Mouse (Mus musculus) heart, postnatal 0 days (tissue): ENCODE results near the gene Wnk1. TPM values are rescaled to one million over a fixed set of nuclear protein-coding genes. Genes with fewer than 3 reads are reported as not detected.
A peak's percentile ranks its signal among the peaks of the same experiment; 100 is the strongest.

Experiments
- ATAC-seq: fragments of 200-750 bp; cut with Nextera tagmentation; 2 replicates; pipeline ENCODE4 v1.8.0; 2017; ENCODE audit warnings: low read depth, moderate number of reproducible peaks, moderate library complexity; ENCODE audit not compliant: insufficient read depth
- DNase-seq: peaks from one replicate; pipeline ENCODE4 v3.0.0-alpha.2; 2016; ENCODE audit warnings: low spot score
- H3K27ac ChIP-seq: fragments of 300-500 bp; sonication (generic); 2 replicates; pipeline ENCODE4 v1.5.1; 2014; ENCODE audit warnings: low read depth, mild to moderate bottlenecking
- H3K27me3 ChIP-seq: fragments of 300-500 bp; sonication (generic); 2 replicates; pipeline ENCODE4 v1.6.1; 2014; ENCODE audit warnings: low read length, mixed read lengths; ENCODE audit not compliant: control insufficient read depth, insufficient read depth
- H3K36me3 ChIP-seq: fragments of 300-500 bp; sonication (generic); replicated peaks from 2 replicates; pipeline ENCODE4 v1.6.1; 2014; ENCODE audit warnings: low read length, mixed read lengths; ENCODE audit not compliant: control insufficient read depth, insufficient read depth
- H3K4me1 ChIP-seq: fragments of 300-500 bp; sonication (generic); 2 replicates; pipeline ENCODE4 v1.6.1; 2014; ENCODE audit warnings: antibody characterized with exemption; ENCODE audit not compliant: control insufficient read depth, insufficient read depth
- H3K4me2 ChIP-seq: fragments of 300-500 bp; sonication (generic); 2 replicates; pipeline ENCODE4 v1.6.1; 2014; ENCODE audit warnings: low read depth, mild to moderate bottlenecking, low read length, moderate library complexity
- H3K4me3 ChIP-seq: fragments of 300-500 bp; sonication (generic); 2 replicates; pipeline ENCODE4 v1.5.1; 2014; ENCODE audit warnings: low read depth, low read length
- H3K9ac ChIP-seq: fragments of 300-500 bp; sonication (generic); replicated peaks from 2 replicates; pipeline ENCODE4 v1.6.1; 2014; ENCODE audit warnings: low read depth, low read length, mixed read lengths
- H3K9me3 ChIP-seq: fragments of 300-500 bp; sonication (generic); replicated peaks from 2 replicates; pipeline ENCODE4 v1.6.1; 2016; ENCODE audit warnings: low read length; ENCODE audit not compliant: control insufficient read depth
- CTCF ChIP-seq: IDR thresholded peaks from 2 replicates; pipeline ENCODE4 v1.5.1; 2016; ENCODE audit warnings: antibody characterized with exemption, control low read depth, low read depth
- EP300 ChIP-seq: IDR thresholded peaks from 2 replicates; pipeline ENCODE4 v1.6.1; 2016; ENCODE audit warnings: antibody characterized with exemption, low read depth
- WGBS: fragments of 180-500 bp; shearing (Covaris S2); extraction: QIAGEN DNeasy Blood & Tissue Kit; methylation state at CpG from one replicate; pipeline ENCODE4 v1.1.7; 2014; 5-methylcytosine and 5-hydroxymethylcytosine counted together
- polyA plus RNA-seq: library from polyadenylated mRNA; unstranded; fragments of >200 nt; fragmentation: Nextera tagmentation; extraction: Ambion mirVana; gene quantifications from 2 replicates; pipeline ENCODE4 v1.2.1, GENCODE M21; 2015
- total RNA-seq: library from RNA; depleted of rRNA; stranded (reverse); fragments of >200 nt; gene quantifications from 2 replicates; pipeline ENCODE4 v1.2.3, GENCODE M21; 2014; ENCODE audit warnings: low replicate concordance

Wnk1 gene
- total and polyA plus RNA-seq, 2 experiments from 2014 or later = 59.2 to 179 TPM

DNA sequence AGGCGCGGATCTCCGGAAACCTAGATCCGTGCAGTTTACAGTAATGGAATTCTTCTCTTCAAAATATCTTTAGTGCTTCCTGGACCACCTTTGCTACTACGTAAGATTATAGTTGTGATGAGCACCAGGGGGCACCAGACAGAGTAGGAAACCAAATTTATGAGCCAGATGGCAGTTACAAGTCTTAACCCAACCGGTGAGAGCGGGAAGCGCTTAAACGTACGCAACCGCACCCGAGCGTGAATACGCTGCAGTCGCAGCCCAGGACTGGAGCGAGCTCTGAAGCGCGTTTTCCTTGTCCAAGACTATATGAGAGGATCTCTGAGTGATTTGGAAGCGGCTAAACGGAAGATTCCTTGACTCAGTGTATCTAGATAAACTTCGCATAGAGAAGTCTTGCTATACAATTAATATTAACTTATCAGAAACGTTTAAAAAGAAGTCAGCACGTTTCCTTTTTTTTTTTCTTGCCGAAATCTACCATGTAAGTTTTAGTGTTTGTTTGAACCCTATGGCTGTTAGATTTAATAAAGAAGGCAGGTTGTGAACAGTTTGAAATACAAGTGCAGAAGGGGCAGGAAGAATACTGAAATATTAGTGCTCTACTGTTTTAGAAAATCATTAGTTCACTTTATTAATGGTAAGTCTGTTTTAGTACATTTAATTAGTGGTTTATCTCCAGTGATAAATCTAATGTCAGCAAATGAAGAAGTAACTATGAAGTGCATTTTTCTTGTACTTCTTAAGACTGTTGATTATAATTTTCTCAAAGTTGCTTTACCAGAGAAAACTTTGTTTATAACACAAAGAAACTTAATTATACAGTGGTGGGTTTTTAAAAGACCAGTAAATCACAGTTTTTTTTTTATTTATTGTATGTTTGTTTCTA, 1.4 kb upstream of the Wnk1 start:
- Histone ChIP-seq H3K9me3 (no peaks in the 10 kb centered on the region), H3K27me3 (no peaks in the 10 kb centered on the region), H3K9ac (peak overlapping the region; percentile 34), H3K36me3 (no peaks in the 10 kb centered on the region), H3K4me3 (peak overlapping the region; percentile 78), H3K27ac (peak overlapping the region; percentile 85), H3K4me2 (peak overlapping the region; percentile 96), H3K4me1 (no peaks in the 10 kb centered on the region)
- ATAC-seq = peak; percentile 24
- TF ChIP-seq EP300 (peak; percentile 40; the same call in 1 of the 2 replicates), CTCF (peak; percentile 75)
- peak; percentile 96 for DNase-seq
- 2% methylated on average over 24 of the region's 24 CpGs for WGBS

DNA sequence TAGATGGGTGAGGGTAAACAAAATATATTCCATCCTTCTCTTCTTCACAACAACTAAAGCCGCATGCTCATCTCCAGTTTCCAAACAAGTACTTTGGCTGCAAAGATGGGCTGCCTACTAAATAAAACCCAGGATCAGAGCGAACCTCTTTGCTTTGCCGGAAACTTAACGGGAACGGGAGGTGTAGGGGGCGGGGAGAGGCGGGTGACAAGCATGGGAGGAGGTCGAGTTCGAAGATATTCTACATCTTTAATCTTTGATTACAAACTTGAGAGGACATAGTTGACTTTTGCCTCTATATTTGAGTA, 738 bp upstream of the Wnk1 start:
- Histone ChIP-seq H3K4me1 (no peaks in the 10 kb centered on the region), H3K4me3 (peak overlapping the region; percentile 78), H3K4me2 (peak overlapping the region; percentile 96), H3K27ac (peak overlapping the region; percentile 85), H3K27me3 (no peaks in the 10 kb centered on the region), H3K36me3 (no peaks in the 10 kb centered on the region), H3K9me3 (no peaks in the 10 kb centered on the region), H3K9ac (peak overlapping the region; percentile 34)
- TF ChIP-seq EP300 (no peak), CTCF (no peak)
- ATAC-seq (no peak), DNase-seq (no peak)
- under 1% methylated on average over 9 of the region's 9 CpGs for WGBS

DNA sequence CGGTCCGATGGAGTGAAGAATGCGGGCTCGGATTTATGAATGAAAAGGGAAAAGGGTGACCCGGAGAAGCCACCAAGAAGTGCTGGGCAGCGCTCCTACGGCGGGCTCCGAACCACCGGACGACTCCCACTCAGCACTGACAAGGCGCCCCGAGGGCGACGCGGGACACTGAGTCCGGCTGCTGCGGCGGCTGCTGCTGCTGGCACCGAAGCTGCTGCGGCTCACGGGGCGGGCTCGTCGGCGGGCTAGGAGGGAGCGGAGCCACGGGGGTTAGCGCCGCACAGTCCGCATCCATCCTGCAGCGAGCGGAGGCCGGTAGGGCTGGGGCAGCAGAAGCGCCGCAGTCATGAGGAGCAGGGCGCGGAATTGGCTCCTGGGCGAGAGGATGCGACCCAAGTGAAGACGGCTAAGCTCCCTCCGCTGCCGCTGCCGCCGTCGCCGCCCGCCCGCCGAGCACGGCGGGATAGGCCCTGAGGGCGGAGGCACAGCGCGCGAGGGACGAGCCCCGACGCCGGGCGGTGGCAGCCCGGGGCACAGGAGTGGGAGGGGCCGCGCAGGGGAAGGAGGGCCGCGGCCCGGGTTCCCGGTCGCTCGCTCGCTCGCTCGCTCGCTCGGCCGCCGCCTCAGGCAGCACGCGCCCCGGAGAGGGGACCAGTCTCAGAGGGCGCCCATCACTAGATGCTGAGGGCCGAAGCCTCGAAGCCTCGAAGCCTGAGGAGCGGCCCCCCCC, 671 bp downstream of the Wnk1 start:
- TF ChIP-seq EP300 (no peak), CTCF (no peak)

DNA sequence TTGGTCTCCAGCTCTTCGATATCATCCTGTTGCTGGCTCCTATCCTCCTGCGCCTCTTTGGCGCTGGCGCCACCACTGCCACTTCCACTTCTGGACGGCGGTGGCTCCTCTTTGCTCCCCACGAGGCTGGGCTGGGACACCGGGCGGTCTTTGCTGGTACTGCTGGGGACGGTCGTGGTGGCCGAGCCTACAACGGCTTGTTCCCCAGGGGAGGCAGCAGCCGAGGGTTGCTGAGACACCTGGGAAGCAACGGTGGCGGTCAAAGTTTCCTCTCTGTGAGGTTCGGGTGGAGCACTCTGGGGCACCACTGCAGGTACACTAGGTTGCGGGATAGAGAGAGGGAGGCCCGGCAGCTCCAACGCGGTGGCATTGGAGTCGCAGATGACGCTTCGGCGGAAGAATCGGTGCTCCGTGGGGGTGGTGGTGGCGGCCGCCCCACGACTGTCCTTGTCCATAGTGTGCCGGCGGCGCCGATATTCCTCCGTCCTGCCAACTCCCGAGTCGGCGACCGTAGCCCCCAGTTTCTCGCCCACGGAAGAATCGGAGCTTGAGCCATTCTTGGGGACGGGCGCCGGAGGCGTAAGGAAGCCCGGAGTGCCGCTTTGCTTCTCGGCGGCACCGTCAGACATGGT, 1.4 kb downstream of the Wnk1 start:
- H3K36me3 ChIP-seq = no peaks in the 10 kb centered on the region

More for the DNA sequence above, 671 bp downstream of the Wnk1 start:
- Histone ChIP-seq H3K4me1 (peaks cover 4% of the 10 kb centered on the region; the same call in 1 of the 2 replicates), H3K9ac (peak overlapping the region; percentile 83), H3K4me2 (peak overlapping the region; percentile 88), H3K27me3 (no peaks in the 10 kb centered on the region), H3K36me3 (no peaks in the 10 kb centered on the region), H3K4me3 (peak overlapping the region; percentile 78), H3K27ac (peak overlapping the region; percentile 98), H3K9me3 (no peaks in the 10 kb centered on the region)
- ATAC-seq (peak; percentile 71), DNase-seq (peak; percentile 58)
- WGBS = under 1% methylated on average over 80 of the region's 85 CpGs

DNA sequence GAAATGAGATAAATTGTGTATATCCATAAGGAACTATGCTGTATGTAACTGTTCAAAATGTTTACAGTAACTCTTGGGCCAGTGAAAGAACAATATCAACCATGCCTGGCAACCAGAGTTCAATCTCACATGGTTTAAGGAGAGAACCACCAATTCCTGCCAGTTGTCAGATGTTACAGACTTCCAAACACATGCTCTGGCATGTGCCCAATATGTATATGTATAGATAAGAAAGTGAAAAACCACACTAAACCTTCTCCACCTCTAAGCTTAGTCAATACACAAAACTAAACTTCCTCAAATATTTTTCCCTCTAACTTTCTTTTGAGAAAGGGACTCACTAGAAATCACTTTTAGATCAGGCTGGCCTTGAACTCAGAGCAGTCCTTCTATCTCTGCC, 13.9 kb downstream of the Wnk1 start:
- Histone ChIP-seq H3K9ac (no peak overlapping the region), H3K4me1 (peaks cover 6% of the 10 kb centered on the region; the same call in 1 of the 2 replicates), H3K4me2 (no peak overlapping the region), H3K36me3 (peaks cover 7% of the 10 kb centered on the region; the same call in 1 of the 2 replicates), H3K4me3 (no peak overlapping the region), H3K9me3 (no peaks in the 10 kb centered on the region), H3K27ac (no peak overlapping the region), H3K27me3 (no peaks in the 10 kb centered on the region)
- ATAC-seq (no peak), DNase-seq (no peak)
- no peak for TF ChIP-seq CTCF
- TF ChIP-seq EP300 = no peak

More for the DNA sequence above, 1.4 kb downstream of the Wnk1 start:
- peaks cover 10% of the 10 kb centered on the region for H3K4me1 ChIP-seq
- TF ChIP-seq CTCF (peak; percentile 55), EP300 (no peak)
- ATAC-seq (peak; percentile 42), DNase-seq (peak; percentile 81)
- H3K9ac ChIP-seq = peak overlapping the region; percentile 83
- peak overlapping the region; percentile 88 for H3K4me2 ChIP-seq
- WGBS = 1% methylated on average over 51 of the region's 51 CpGs
- peak overlapping the region; percentile 98 for H3K27ac ChIP-seq
- H3K9me3 ChIP-seq = no peaks in the 10 kb centered on the region
- no peaks in the 10 kb centered on the region for H3K27me3 ChIP-seq
- peak overlapping the region; percentile 78 for H3K4me3 ChIP-seq
